Mouse (Mus musculus) heart, postnatal 0 days (tissue): ENCODE data around the gene Gm3045. TPM values are rescaled to one million over a fixed set of nuclear protein-coding genes. Genes with fewer than 3 reads are reported as not detected.

Experiments used
- ATAC-seq: fragments of 200-750 bp; cut with Nextera tagmentation; 2 replicates; pipeline ENCODE4 v1.8.0; 2017; ENCODE audit warnings: low read depth, moderate number of reproducible peaks, moderate library complexity; ENCODE audit not compliant: insufficient read depth
- DNase-seq: peaks from one replicate; pipeline ENCODE4 v3.0.0-alpha.2; 2016; ENCODE audit warnings: low spot score
- H3K27ac ChIP-seq: fragments of 300-500 bp; sonication (generic); 2 replicates; pipeline ENCODE4 v1.5.1; 2014; ENCODE audit warnings: low read depth, mild to moderate bottlenecking
- H3K27me3 ChIP-seq: fragments of 300-500 bp; sonication (generic); 2 replicates; pipeline ENCODE4 v1.6.1; 2014; ENCODE audit warnings: low read length, mixed read lengths; ENCODE audit not compliant: control insufficient read depth, insufficient read depth
- H3K36me3 ChIP-seq: fragments of 300-500 bp; sonication (generic); replicated peaks from 2 replicates; pipeline ENCODE4 v1.6.1; 2014; ENCODE audit warnings: low read length, mixed read lengths; ENCODE audit not compliant: control insufficient read depth, insufficient read depth
- H3K4me1 ChIP-seq: fragments of 300-500 bp; sonication (generic); 2 replicates; pipeline ENCODE4 v1.6.1; 2014; ENCODE audit warnings: antibody characterized with exemption; ENCODE audit not compliant: control insufficient read depth, insufficient read depth
- H3K4me2 ChIP-seq: fragments of 300-500 bp; sonication (generic); 2 replicates; pipeline ENCODE4 v1.6.1; 2014; ENCODE audit warnings: low read depth, mild to moderate bottlenecking, low read length, moderate library complexity
- H3K4me3 ChIP-seq: fragments of 300-500 bp; sonication (generic); 2 replicates; pipeline ENCODE4 v1.5.1; 2014; ENCODE audit warnings: low read depth, low read length
- H3K9ac ChIP-seq: fragments of 300-500 bp; sonication (generic); replicated peaks from 2 replicates; pipeline ENCODE4 v1.6.1; 2014; ENCODE audit warnings: low read depth, low read length, mixed read lengths
- H3K9me3 ChIP-seq: fragments of 300-500 bp; sonication (generic); replicated peaks from 2 replicates; pipeline ENCODE4 v1.6.1; 2016; ENCODE audit warnings: low read length; ENCODE audit not compliant: control insufficient read depth
- CTCF ChIP-seq: IDR thresholded peaks from 2 replicates; pipeline ENCODE4 v1.5.1; 2016; ENCODE audit warnings: antibody characterized with exemption, control low read depth, low read depth
- EP300 ChIP-seq: IDR thresholded peaks from 2 replicates; pipeline ENCODE4 v1.6.1; 2016; ENCODE audit warnings: antibody characterized with exemption, low read depth
- WGBS: fragments of 180-500 bp; shearing (Covaris S2); extraction: QIAGEN DNeasy Blood & Tissue Kit; methylation state at CpG from one replicate; pipeline ENCODE4 v1.1.7; 2014; 5-methylcytosine and 5-hydroxymethylcytosine counted together
- polyA plus RNA-seq: library from polyadenylated mRNA; unstranded; fragments of >200 nt; fragmentation: Nextera tagmentation; extraction: Ambion mirVana; gene quantifications from 2 replicates; pipeline ENCODE4 v1.2.1, GENCODE M21; 2015
- total RNA-seq: library from RNA; depleted of rRNA; stranded (reverse); fragments of >200 nt; gene quantifications from 2 replicates; pipeline ENCODE4 v1.2.3, GENCODE M21; 2014; ENCODE audit warnings: low replicate concordance

The Gm3045 gene
- total and polyA plus RNA-seq, 2 experiments from 2014 or later, result not detected

DNA sequence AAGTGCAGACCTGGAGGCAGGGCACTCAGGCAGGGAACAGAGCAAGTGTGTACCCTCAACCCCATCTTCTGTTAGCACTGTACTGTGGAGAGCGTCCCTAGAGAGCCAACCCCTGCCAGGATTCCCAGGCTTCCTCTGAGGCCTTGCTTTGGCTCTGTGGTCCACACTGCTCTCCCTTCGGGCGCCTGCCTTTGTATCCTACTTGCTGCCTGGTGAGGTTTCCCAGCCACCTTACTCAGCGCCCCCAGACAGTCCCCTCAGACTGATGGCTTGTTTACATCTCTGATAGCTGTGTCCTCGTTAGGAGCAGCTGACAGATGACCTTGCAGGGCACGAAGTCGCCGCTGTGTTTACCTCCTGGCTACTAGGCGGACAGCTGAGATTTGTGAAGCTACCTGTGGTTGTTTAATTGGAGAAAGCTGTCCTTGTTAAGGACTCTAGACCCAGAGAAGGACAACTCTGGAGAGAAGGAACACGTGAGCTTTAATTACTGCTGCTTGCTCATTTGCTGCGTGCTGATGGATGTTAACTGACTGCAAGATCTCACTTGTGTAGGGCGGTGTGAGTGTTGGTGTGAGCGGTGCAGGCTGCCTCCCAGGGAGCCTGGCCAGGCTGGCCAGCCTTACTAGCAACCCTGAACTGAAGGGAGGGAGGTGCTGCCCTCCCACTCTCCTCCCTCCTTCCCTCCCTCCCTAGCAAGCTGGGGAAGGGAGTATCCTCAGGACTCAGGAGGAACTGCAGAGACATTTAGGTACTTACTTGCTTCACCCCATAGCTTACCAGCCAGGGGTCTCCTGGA, 7.5 kb upstream of the Gm3045 start:
- no peak overlapping the region for H3K27ac ChIP-seq
- WGBS, result 36% methylated on average over 13 of the region's 13 CpGs
- peaks cover 15% of the 10 kb centered on the region for H3K27me3 ChIP-seq
- no peaks in the 10 kb centered on the region for H3K9me3 ChIP-seq
- TF ChIP-seq CTCF (no peak), EP300 (no peak)
- DNase-seq (no peak), ATAC-seq (no peak)
- H3K4me3 ChIP-seq, result no peak overlapping the region
- no peak overlapping the region for H3K4me2 ChIP-seq
- no peaks in the 10 kb centered on the region for H3K4me1 ChIP-seq
- H3K36me3 ChIP-seq, result no peaks in the 10 kb centered on the region
- no peak overlapping the region for H3K9ac ChIP-seq

DNA sequence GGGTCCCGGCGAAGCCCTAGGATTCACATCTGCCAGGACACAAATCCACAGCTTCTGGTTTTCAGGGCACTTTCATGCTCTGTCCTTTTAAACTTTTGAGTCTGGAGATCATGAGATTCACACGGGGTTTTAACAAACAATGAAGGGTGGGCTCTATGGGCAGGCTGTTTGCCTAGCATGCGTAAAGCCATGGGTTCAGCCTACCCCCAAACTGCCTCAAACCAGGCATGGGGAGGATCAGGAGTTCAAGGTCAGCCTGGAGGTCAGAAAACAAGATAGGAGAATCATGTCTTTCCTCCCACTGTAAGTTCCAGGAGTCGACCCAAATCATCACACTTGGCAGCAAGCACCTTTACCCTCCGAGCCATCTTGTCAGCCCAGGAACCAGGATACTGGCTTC, 6.9 kb upstream of the Gm3045 start:
- DNase-seq (no peak), ATAC-seq (no peak)
- Histone ChIP-seq H3K4me1 (no peaks in the 10 kb centered on the region), H3K27me3 (peaks cover 21% of the 10 kb centered on the region), H3K36me3 (no peaks in the 10 kb centered on the region), H3K4me2 (no peak overlapping the region), H3K27ac (no peak overlapping the region), H3K9ac (no peak overlapping the region), H3K4me3 (no peak overlapping the region), H3K9me3 (no peaks in the 10 kb centered on the region)
- no peak for TF ChIP-seq EP300
- TF ChIP-seq CTCF, result no peak
- WGBS, result 67% methylated on average over 6 of the region's 6 CpGs

DNA sequence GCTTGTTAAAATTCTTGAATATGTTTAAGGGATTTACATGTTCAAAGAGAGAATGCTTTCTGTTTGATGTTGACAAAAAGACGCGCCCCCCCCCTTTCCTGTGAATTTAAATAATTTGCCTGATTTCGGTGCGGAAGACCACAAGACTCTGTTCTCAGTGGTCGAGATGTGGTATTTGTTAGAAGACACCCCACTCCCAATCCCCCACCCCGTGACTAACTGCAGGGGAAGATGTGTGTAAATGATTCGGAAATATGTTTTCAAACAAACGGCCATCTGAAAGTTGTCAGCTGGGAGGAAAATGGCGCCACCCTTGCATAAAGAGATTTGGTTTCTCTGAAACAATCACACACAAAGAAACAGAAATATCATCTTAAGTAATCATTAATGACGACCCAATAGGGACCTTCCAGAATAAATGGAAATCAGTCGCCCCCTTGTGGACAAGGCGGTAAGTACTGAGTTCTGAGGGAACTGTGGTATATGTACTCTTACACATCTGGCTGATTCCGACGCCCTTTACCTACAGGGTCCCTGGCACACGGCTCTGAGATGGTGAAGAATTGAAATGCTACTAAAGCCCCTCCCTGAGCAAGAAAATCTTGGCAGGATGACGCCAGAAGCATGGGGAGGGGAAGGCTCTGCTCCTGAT, 4.2 kb upstream of the Gm3045 start:
- Histone ChIP-seq H3K9ac (no peak overlapping the region), H3K4me1 (no peaks in the 10 kb centered on the region), H3K27ac (no peak overlapping the region), H3K4me3 (no peak overlapping the region), H3K36me3 (no peaks in the 10 kb centered on the region), H3K27me3 (peaks cover 27% of the 10 kb centered on the region), H3K9me3 (no peaks in the 10 kb centered on the region), H3K4me2 (no peak overlapping the region)
- TF ChIP-seq CTCF (peak; percentile 68), EP300 (no peak)
- no peak for ATAC-seq
- WGBS, result 23% methylated on average over 16 of the region's 16 CpGs
- peak; percentile 40 for DNase-seq

DNA sequence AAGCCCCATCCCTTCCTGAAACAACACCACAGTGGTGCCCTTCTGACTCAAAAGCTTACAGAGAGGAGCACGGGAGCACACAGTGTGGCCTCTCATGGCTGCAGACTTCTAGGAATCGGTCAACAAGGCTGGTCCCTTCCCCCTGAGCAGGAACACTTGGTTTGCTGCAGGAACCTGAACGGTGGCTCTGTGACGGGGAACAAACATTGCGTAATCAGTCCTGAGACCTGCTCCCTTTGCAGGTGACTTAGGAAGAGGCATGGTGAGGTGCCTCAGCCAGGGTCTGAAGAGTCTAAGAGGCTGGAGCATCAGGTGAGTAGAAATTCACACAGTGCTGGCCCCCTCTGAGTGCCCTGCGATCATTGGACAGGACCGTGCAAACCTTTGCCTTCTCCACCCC, 463 bp upstream of the Gm3045 start:
- H3K4me3 ChIP-seq, result no peak overlapping the region
- no peaks in the 10 kb centered on the region for H3K9me3 ChIP-seq
- H3K4me2 ChIP-seq, result no peak overlapping the region
- no peak for ATAC-seq
- DNase-seq, result no peak
- no peaks in the 10 kb centered on the region for H3K36me3 ChIP-seq
- H3K4me1 ChIP-seq, result no peaks in the 10 kb centered on the region
- no peak overlapping the region for H3K9ac ChIP-seq
- H3K27me3 ChIP-seq, result peaks cover 38% of the 10 kb centered on the region
- TF ChIP-seq EP300 (no peak), CTCF (no peak)
- 76% methylated on average over 7 of the region's 7 CpGs for WGBS
- H3K27ac ChIP-seq, result no peak overlapping the region

DNA sequence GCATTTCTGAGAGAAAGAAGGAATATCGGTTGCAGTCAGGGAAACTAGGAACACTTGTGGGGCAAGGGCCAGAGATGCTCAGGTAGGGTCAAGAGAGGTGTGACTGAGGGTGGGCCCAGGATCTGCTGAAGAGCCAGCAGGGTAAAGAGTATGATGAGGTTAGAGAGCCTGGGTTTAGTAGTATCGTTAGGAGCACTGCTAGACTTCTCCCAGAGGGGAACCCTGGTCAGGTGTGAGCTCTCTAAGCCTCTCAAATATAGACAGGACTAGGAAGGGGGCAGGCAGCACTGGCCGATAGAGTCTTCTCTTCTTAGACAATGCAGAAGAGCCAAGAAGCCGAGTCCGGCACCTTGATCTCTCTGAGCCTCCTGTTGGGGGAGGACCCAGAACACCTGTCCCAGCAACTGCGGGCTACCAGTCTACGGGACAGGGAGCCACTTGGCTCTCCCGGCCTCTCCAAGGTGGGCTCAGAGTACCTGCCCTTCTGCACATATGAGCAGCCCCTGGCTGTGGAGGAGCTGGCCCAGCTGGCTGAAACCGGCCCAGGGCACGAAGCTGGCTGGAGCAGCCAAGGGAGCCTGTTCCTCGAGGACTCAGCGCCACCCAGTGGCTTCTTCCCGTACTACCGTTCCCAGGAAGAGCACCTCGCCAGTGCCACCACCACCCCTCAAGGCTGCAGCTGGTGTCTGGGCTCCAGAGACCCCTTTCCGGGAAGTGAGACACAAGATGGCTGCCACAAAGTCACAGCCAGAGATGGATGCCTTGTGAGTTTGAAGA, 2.5 kb downstream of the Gm3045 start:
- Histone ChIP-seq H3K4me2 (no peak overlapping the region), H3K27me3 (peaks cover 29% of the 10 kb centered on the region), H3K27ac (no peak overlapping the region), H3K4me3 (no peak overlapping the region), H3K9me3 (no peaks in the 10 kb centered on the region), H3K4me1 (no peaks in the 10 kb centered on the region), H3K36me3 (no peaks in the 10 kb centered on the region), H3K9ac (no peak overlapping the region)
- TF ChIP-seq CTCF, result peak; percentile 79
- no peak for TF ChIP-seq EP300
- ATAC-seq (peak; percentile 67; the same call in 1 of the 2 replicates), DNase-seq (peak; percentile 73)
- 33% methylated on average over 16 of the region's 16 CpGs for WGBS
